Mouse (Mus musculus): ENCODE data around the gene Capn1. TPM values are rescaled to one million over a fixed set of nuclear protein-coding genes. Genes with fewer than 3 reads are reported as not detected.

The Capn1 gene
- total RNA-seq (2014; rRNA removed) (5.5 and 7.7 TPM in 2 replicates), polyA plus RNA-seq (2015; fragmentation: Nextera tagmentation; extraction: Ambion mirVana) (3.0 and 3.3 TPM in 2 replicates)

- peak; percentile 56 for DNase-seq
- Histone ChIP-seq H3K4me3 (ENCODE audit: low read depth, low read length) (peak within 1 kb of the TSS; percentile 44), H3K36me3 (ENCODE audit: insufficient read depth) (no peaks in the 10 kb centered on the region), H3K27me3 (ENCODE audit: insufficient read depth, low read length) (no peaks in the 10 kb centered on the region; the same call in 1 of the 2 replicates), H3K4me2 (ENCODE audit: low read depth) (peak within 1 kb of the TSS; percentile 76), H3K4me1 (ENCODE audit: insufficient read depth) (no peaks in the 10 kb centered on the region; the same call in 1 of the 2 replicates), H3K9ac (peak within 1 kb of the TSS; percentile 58), H3K9me3 (ENCODE audit: low read length) (no peaks in the 10 kb centered on the region), H3K27ac (ENCODE audit: low read depth, low read length) (no peak within 1 kb of the TSS)
- ATAC-seq: peak; percentile 72
- peak; percentile 34; the same call in 1 of the 2 replicates for TF ChIP-seq CTCF (IDR thresholded peaks at IDR 0.05; ENCODE audit: low read depth)
- 4% methylated on average over 40 of the region's 40 CpGs for WGBS
Observed at GRCm38 (mm10) chr19:6015511-6016315, at the start of gene Capn1. Gene Capn1, minus strand, starts transcription at chr19:6015897.

DNA sequence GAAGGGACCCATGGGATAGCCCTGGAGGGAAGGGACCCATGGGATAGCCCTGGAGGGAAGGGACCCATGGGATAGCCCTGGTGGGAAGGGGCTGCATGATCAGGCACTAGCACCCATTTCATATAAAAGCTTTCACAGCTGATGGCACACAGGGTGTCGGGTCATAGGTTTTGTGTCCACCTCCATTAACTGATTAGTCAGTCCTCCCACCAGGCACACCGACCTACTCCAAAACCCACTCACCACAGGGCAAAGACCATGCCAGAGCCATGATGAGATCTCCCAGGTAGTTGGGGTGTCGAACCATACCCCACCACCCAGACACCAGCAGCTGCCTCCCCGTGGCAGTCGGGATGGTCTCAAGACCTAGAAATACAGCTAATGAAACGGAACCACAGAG, 47.4 kb upstream of the Capn1 start:
- no peak overlapping the region for H3K4me2 ChIP-seq (ENCODE audit: low read depth)

GRCm38 (mm10) chr19:6062418-6062817, 46.7 kb upstream of the Capn1 start:
- Histone ChIP-seq H3K9ac (peak overlapping the region; percentile 93), H3K27ac (ENCODE audit: low read depth, low read length) (no peak overlapping the region)
- WGBS: 72% methylated on average over 5 of the region's 5 CpGs

More for the DNA sequence above, 47.4 kb upstream of the Capn1 start:
- H3K4me1 ChIP-seq (ENCODE audit: insufficient read depth): peaks cover 22% of the 10 kb centered on the region
- H3K36me3 ChIP-seq (ENCODE audit: insufficient read depth): 0 out of 2 replicates have a peak, but pooled peaks cover 5% of the 10 kb centered on the region
- H3K27ac ChIP-seq (ENCODE audit: low read depth, low read length): no peak overlapping the region
- no peak for ATAC-seq
- no peak overlapping the region for H3K4me3 ChIP-seq (ENCODE audit: low read depth, low read length)
- DNase-seq: no peak
- H3K9ac ChIP-seq: no peak overlapping the region
- H3K9me3 ChIP-seq (ENCODE audit: low read length): no peaks in the 10 kb centered on the region
- WGBS: 98% methylated on average over 6 of the region's 6 CpGs
- no peaks in the 10 kb centered on the region for H3K27me3 ChIP-seq (ENCODE audit: insufficient read depth, low read length)
- no peak for TF ChIP-seq CTCF (IDR thresholded peaks at IDR 0.05; ENCODE audit: low read depth)

GRCm38 (mm10) chr19:6061641-6062302, 46.1 kb upstream of the Capn1 start:
- ATAC-seq: peak; percentile 3
- TF ChIP-seq CTCF (IDR thresholded peaks at IDR 0.05; ENCODE audit: low read depth): no peak

More at GRCm38 (mm10) chr19:6062418-6062817, 46.7 kb upstream of the Capn1 start:
- DNase-seq: no peak
- ATAC-seq: no peak
- Histone ChIP-seq H3K4me3 (ENCODE audit: low read depth, low read length) (peak overlapping the region; percentile 57), H3K36me3 (ENCODE audit: insufficient read depth) (0 out of 2 replicates have a peak, but pooled peaks cover 5% of the 10 kb centered on the region), H3K4me1 (ENCODE audit: insufficient read depth) (peaks cover 19% of the 10 kb centered on the region), H3K9me3 (ENCODE audit: low read length) (no peaks in the 10 kb centered on the region), H3K27me3 (ENCODE audit: insufficient read depth, low read length) (no peaks in the 10 kb centered on the region), H3K4me2 (ENCODE audit: low read depth) (peak overlapping the region; percentile 99)
- TF ChIP-seq CTCF (IDR thresholded peaks at IDR 0.05; ENCODE audit: low read depth): no peak

GRCm38 (mm10) chr19:6061021-6061533, 45.4 kb upstream of the Capn1 start, which contains the start of gene Znhit2:
Gene Znhit2, plus strand, starts transcription at chr19:6061192.
- H3K4me1 ChIP-seq (ENCODE audit: insufficient read depth): peaks cover 13% of the 10 kb centered on the region
- 2% methylated on average over 48 of the region's 58 CpGs for WGBS

More at GRCm38 (mm10) chr19:6061641-6062302, 46.1 kb upstream of the Capn1 start:
- H3K27ac ChIP-seq (ENCODE audit: low read depth, low read length): peak overlapping the region; percentile 86
- peak overlapping the region; percentile 57 for H3K4me3 ChIP-seq (ENCODE audit: low read depth, low read length)
- peak overlapping the region; percentile 99 for H3K4me2 ChIP-seq (ENCODE audit: low read depth)
- DNase-seq: peak; percentile 28
- H3K9ac ChIP-seq: peak overlapping the region; percentile 93
- peaks cover 19% of the 10 kb centered on the region for H3K4me1 ChIP-seq (ENCODE audit: insufficient read depth)
- no peaks in the 10 kb centered on the region for H3K9me3 ChIP-seq (ENCODE audit: low read length)
- no peaks in the 10 kb centered on the region for H3K27me3 ChIP-seq (ENCODE audit: insufficient read depth, low read length)
- WGBS: 2% methylated on average over 44 of the region's 44 CpGs
- H3K36me3 ChIP-seq (ENCODE audit: insufficient read depth): 0 out of 2 replicates have a peak, but pooled peaks cover 5% of the 10 kb centered on the region

DNA sequence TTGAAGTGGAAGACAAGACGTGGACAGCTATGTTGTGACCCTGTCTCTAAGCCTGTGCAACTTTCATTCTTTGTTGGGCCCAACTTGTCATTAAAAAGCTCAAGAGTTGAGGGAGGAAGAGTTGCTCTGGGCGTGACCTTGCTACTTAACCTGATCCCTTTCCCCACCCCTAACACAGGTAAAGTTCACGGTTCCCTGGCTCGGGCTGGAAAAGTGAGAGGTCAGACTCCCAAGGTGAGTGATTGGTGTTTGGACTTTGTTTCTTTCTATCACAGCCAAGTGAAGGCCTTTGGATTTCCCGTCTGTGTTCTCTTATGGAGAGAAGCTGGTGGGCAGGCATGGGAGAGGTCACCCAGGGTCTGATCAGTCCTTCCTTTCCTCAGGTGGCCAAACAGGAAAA, 43.3 kb upstream of the Capn1 start:
- H3K4me2 ChIP-seq (ENCODE audit: low read depth): peak overlapping the region; percentile 88
- H3K4me3 ChIP-seq (ENCODE audit: low read depth, low read length): no peak overlapping the region
- H3K36me3 ChIP-seq (ENCODE audit: insufficient read depth): peaks cover 20% of the 10 kb centered on the region
- H3K27me3 ChIP-seq (ENCODE audit: insufficient read depth, low read length): no peaks in the 10 kb centered on the region
- TF ChIP-seq CTCF (IDR thresholded peaks at IDR 0.05; ENCODE audit: low read depth): no peak
- WGBS: 81% methylated on average over 5 of the region's 5 CpGs
- ATAC-seq: no peak
- H3K9me3 ChIP-seq (ENCODE audit: low read length): no peaks in the 10 kb centered on the region
- no peak for DNase-seq
- H3K4me1 ChIP-seq (ENCODE audit: insufficient read depth): peaks cover 9% of the 10 kb centered on the region
- no peak overlapping the region for H3K27ac ChIP-seq (ENCODE audit: low read depth, low read length)
- no peak overlapping the region for H3K9ac ChIP-seq

More at GRCm38 (mm10) chr19:6061021-6061533, 45.4 kb upstream of the Capn1 start, which contains the start of gene Znhit2:
- Histone ChIP-seq H3K9ac (peak within 1 kb of the TSS; percentile 93), H3K4me3 (ENCODE audit: low read depth, low read length) (peak within 1 kb of the TSS; percentile 57), H3K27me3 (ENCODE audit: insufficient read depth, low read length) (no peaks in the 10 kb centered on the region), H3K27ac (ENCODE audit: low read depth, low read length) (peak within 1 kb of the TSS; percentile 86), H3K36me3 (ENCODE audit: insufficient read depth) (0 out of 2 replicates have a peak, but pooled peaks cover 5% of the 10 kb centered on the region), H3K9me3 (ENCODE audit: low read length) (no peaks in the 10 kb centered on the region), H3K4me2 (ENCODE audit: low read depth) (peak within 1 kb of the TSS; percentile 99)
- ATAC-seq: peak; percentile 88
- DNase-seq: peak; percentile 96
- TF ChIP-seq CTCF (IDR thresholded peaks at IDR 0.05; ENCODE audit: low read depth): peak; percentile 45

All from forebrain, postnatal 0 days (tissue).